Mouse (Mus musculus) kidney, adult 2 months (tissue): Measurements from ENCODE around the gene Prkag2.

Source experiments
- CTCF ChIP-seq: fragments of 200-500 bp; conservative IDR thresholded peaks from 2 replicates; pipeline ENCODE4 v1.5.1; 2011; ENCODE audit warnings: low read depth, mild to moderate bottlenecking, control low read depth, low read length, moderate library complexity, mixed read lengths; ENCODE audit not compliant: insufficient read depth, insufficient read length
- POLR2A ChIP-seq: fragments of 200-500 bp; IDR thresholded peaks from one replicate; pipeline ENCODE4 v1.6.1; 2011; ENCODE audit warnings: low read depth, low read length, control low read depth

DNA sequence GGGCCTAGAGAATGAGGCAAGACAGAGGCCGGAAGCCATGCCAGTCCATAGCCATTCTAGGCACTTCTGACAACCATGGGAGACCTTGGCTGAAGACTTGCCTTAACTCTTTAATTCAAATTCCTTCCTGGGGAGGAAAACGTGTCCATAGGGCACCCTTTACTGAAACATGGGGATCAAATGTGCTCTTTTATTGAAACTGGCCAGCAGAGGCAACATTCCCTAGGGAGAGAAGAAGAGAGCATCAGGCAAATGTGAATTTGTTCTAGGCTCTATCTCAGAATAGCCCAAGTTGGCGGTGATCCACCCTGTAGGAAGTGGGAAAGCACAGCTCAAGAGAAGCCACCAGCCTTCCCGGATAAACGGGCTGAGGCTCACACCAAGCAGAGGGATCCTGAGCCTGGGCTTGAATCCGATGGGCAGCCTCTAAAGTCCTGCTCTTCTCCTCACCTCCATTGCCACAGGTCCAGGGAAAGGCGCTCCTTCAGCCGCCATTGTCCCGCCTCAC, 19.9 kb downstream of the Prkag2 start:
- TF ChIP-seq CTCF (no peak), POLR2A (no peak)
